Mouse (Mus musculus) lung, adult 2 months (tissue): ENCODE measurements around the gene Pkd1l2.

Experiments
- CTCF ChIP-seq: fragments of 200-500 bp; IDR thresholded peaks from 2 replicates; pipeline ENCODE4 v1.5.1; 2011; ENCODE audit warnings: mild to moderate bottlenecking, low read length, control low read depth; ENCODE audit not compliant: insufficient read depth
- POLR2A ChIP-seq: fragments of 200-500 bp; IDR thresholded peaks from 2 replicates; pipeline ENCODE4 v1.6.1; 2011; ENCODE audit warnings: low read depth, mild to moderate bottlenecking, control low read depth, low read length, borderline replicate concordance; ENCODE audit errors: extremely low read depth

DNA sequence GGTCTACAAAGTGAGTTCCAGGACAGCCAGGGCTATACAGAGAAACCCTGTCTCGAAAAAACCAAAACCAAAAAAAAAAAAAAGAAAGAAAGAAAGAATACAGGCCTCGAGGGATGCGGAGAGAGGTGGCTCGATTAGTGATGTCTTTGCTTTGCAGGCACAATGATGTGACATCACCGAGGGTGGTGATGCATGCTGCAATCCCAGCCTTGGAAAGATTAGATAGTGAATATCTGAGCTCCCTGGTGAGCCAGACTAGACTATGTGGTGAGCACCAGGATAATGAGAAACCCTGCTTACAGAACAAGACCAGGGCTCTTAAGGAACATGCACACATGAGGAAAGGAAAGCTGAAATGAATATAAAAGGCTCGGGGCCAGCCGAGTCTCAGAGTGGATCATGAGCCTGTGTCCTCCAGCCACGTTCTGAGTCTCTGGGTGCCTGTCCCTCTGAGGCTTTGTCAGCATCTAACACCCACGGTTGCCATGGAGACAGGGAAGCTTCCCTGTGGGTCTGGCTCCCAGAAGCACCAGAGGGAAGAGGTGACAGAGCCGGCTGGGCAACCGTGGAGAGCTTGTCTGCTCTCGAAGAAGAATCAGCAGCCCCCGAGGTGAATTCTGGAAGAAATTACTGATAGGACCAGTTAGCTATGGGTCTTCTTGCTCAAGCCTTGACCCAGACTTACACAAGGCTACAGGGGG is 20.9 kb downstream of the Pkd1l2 start:
- TF ChIP-seq CTCF (no peak), POLR2A (no peak)
